Mouse (Mus musculus) embryo, embryonic 11 days (tissue): Measurements from ENCODE around the gene Slc2a10.
"Not testable (repeated sequence)": the region's sequence is repeated elsewhere in the genome, so short reads cannot be mapped to it uniquely, and the experiment has no call there.

ENCODE experiments used
- DNase-seq: peaks from one replicate; pipeline ENCODE4 v3.0.0-alpha.2; 2015

Slc2a10 gene

GRCm38 (mm10) chr2:165510466-165510865 is 6.9 kb downstream of the Slc2a10 start:
- DNase-seq = no peak

- not testable (repeated sequence) for DNase-seq
These were observed 7.4 kb downstream of the Slc2a10 start for GRCm38 (mm10) chr2:165510914-165511458.

- not testable (repeated sequence) for DNase-seq
These were observed 7.9 kb downstream of the Slc2a10 start for GRCm38 (mm10) chr2:165511530-165511929.

GRCm38 (mm10) chr2:165512426-165512825 is 8.8 kb downstream of the Slc2a10 start:
- peak; percentile 32 for DNase-seq

GRCm38 (mm10) chr2:165512870-165513600 is 9.4 kb downstream of the Slc2a10 start:
- peak; percentile 56 for DNase-seq

- DNase-seq = no peak
These were observed 11.7 kb downstream of the Slc2a10 start for GRCm38 (mm10) chr2:165515178-165515728.

- no peak for DNase-seq
These were observed 22.0 kb downstream of the Slc2a10 start for GRCm38 (mm10) chr2:165525609-165526008.

GRCm38 (mm10) chr2:165529106-165529505 is 25.5 kb downstream of the Slc2a10 start:
- DNase-seq = peak; percentile 73

GRCm38 (mm10) chr2:165533789-165534188 is 30.2 kb downstream of the Slc2a10 start:
- peak; percentile 22 for DNase-seq

GRCm38 (mm10) chr2:165540975-165541374 is 37.4 kb downstream of the Slc2a10 start:
- DNase-seq = no peak

GRCm38 (mm10) chr2:165542939-165543669 is 39.5 kb downstream of the Slc2a10 start:
- DNase-seq = no peak

- DNase-seq = no peak
These were observed 40.1 kb downstream of the Slc2a10 start for GRCm38 (mm10) chr2:165543670-165544016.

- DNase-seq = no peak
These were observed 42.1 kb downstream of the Slc2a10 start for GRCm38 (mm10) chr2:165545687-165546086.

GRCm38 (mm10) chr2:165546341-165546740 is 42.8 kb downstream of the Slc2a10 start:
- no peak for DNase-seq

- DNase-seq = peak; percentile 84
These were observed 43.8 kb downstream of the Slc2a10 start for GRCm38 (mm10) chr2:165547410-165547809.

GRCm38 (mm10) chr2:165548627-165549026 is 45.0 kb downstream of the Slc2a10 start:
- DNase-seq = no peak

- DNase-seq = not testable (repeated sequence)
These were observed 46.8 kb downstream of the Slc2a10 start for GRCm38 (mm10) chr2:165550410-165550809.

- no peak for DNase-seq
These were observed 50.5 kb downstream of the Slc2a10 start for GRCm38 (mm10) chr2:165554066-165554465.

- DNase-seq = no peak
These were observed 53.7 kb downstream of the Slc2a10 start for GRCm38 (mm10) chr2:165557278-165557677.

- no peak for DNase-seq
These were observed 55.3 kb downstream of the Slc2a10 start for GRCm38 (mm10) chr2:165558916-165559315.

- DNase-seq = no peak
These were observed 56.1 kb downstream of the Slc2a10 start for GRCm38 (mm10) chr2:165559506-165560235.

GRCm38 (mm10) chr2:165561861-165562260 is 58.3 kb downstream of the Slc2a10 start:
- DNase-seq = no peak
